Mouse (Mus musculus): ENCODE data around the gene Tspan32.

- TF ChIP-seq CTCF (IDR thresholded peaks at IDR 0.05; ENCODE audit: low read depth, low read length) = no peak
- TF ChIP-seq EP300 (IDR thresholded peaks at IDR 0.05; ENCODE audit: insufficient read depth, low read depth, low read length) = no peak
- no peak for TF ChIP-seq POLR2A (IDR thresholded peaks at IDR 0.05; ENCODE audit: insufficient read depth, low read length)
Measured at GRCm38 (mm10) chr7:143067897-143068296, 63.1 kb downstream of the Tspan32 start.
